ENCODE assay signal across 9 mouse cellular contexts in genomic region chr6:77572614-77573013, GRCm38 (mm10).
DNase-seq lines count a peak whose midpoint lies in the region; ATAC-seq and TF ChIP-seq lines count a peak whose summit lies in the region.
"Had no signal": no experiment of that assay in that cellular context is flagged by ENCODE, and none has a peak within 500 bp of the region (broad histone marks: within the 10 kb centered on the region; RNA-seq: fewer than 3 reads in every experiment).

No protein-coding gene starts in this region.

- H3K4me2 ChIP-seq in forebrain, postnatal 0 days (ENCODE audit: low read depth): no peak overlapping the region
- no peak overlapping the region for H3K4me2 ChIP-seq in forebrain, embryonic 11.5 days (ENCODE audit: low read depth, low read length, severe bottlenecking)
- H3K4me2 ChIP-seq: limb, embryonic 13.5 days had no signal

- no peak overlapping the region for H3K27ac ChIP-seq in forebrain, postnatal 0 days (ENCODE audit: low read depth, low read length)
- H3K27ac ChIP-seq in forebrain, embryonic 11.5 days (ENCODE audit: low read depth, low read length): no peak overlapping the region
- H3K27ac ChIP-seq: limb, embryonic 13.5 days had no signal

- WGBS in forebrain, postnatal 0 days: 36% methylated on average over 3 of the region's 3 CpGs
- 44% methylated on average over 3 of the region's 3 CpGs for WGBS in forebrain, embryonic 11.5 days

- no peaks in the 10 kb centered on the region for H3K4me1 ChIP-seq in forebrain, postnatal 0 days (ENCODE audit: insufficient read depth)
- H3K4me1 ChIP-seq in forebrain, embryonic 11.5 days (replicated peaks; ENCODE audit: control insufficient read depth, insufficient read depth, low read length): no peaks in the 10 kb centered on the region
- H3K4me1 ChIP-seq: limb, embryonic 13.5 days had no signal

- no peaks in the 10 kb centered on the region for H3K27me3 ChIP-seq in forebrain, postnatal 0 days (ENCODE audit: insufficient read depth, low read length)
- no peaks in the 10 kb centered on the region for H3K27me3 ChIP-seq in forebrain, embryonic 11.5 days (ENCODE audit: control insufficient read depth, insufficient read depth, low read length)
- H3K27me3 ChIP-seq: limb, embryonic 13.5 days had no signal

- H3K36me3 ChIP-seq in forebrain, postnatal 0 days (ENCODE audit: insufficient read depth): no peaks in the 10 kb centered on the region
- no peaks in the 10 kb centered on the region for H3K36me3 ChIP-seq in forebrain, embryonic 11.5 days (ENCODE audit: control insufficient read depth, insufficient read depth, low read length)
- H3K36me3 ChIP-seq: limb, embryonic 13.5 days had no signal

- H3K9ac ChIP-seq in forebrain, postnatal 0 days: no peak overlapping the region
- no peak overlapping the region for H3K9ac ChIP-seq in forebrain, embryonic 11.5 days (ENCODE audit: low read length)
- H3K9ac ChIP-seq: limb, embryonic 13.5 days had no signal

- DNase-seq in forebrain, postnatal 0 days: peak; percentile 46
- DNase-seq in forebrain, embryonic 11.5 days (ENCODE audit: low spot score): no peak
- peak; percentile 3 for DNase-seq in urinary bladder, postnatal 14 days (ENCODE audit: low spot score)
- no peak for DNase-seq in urinary bladder, adult 2 months (ENCODE audit: low spot score)
- peak; percentile 27 for DNase-seq in kidney, postnatal 14 days
- peak; percentile 2 for DNase-seq in lung, postnatal 25 days (ENCODE audit: low spot score)
- no peak for DNase-seq in adrenal gland, postnatal 25 days
- DNase-seq in thymus, postnatal 25 days: no peak

- TF ChIP-seq CTCF in forebrain, postnatal 0 days (IDR thresholded peaks at IDR 0.05; ENCODE audit: low read depth): peak; percentile 71

- ATAC-seq in forebrain, postnatal 0 days: peak; percentile 50; the same call in 1 of the 2 replicates
- ATAC-seq in forebrain, embryonic 11.5 days (replicated peaks; ENCODE audit: low FRiP score): no peak

- H3K9me3 ChIP-seq in forebrain, postnatal 0 days (ENCODE audit: low read length): no peaks in the 10 kb centered on the region
- H3K9me3 ChIP-seq in forebrain, embryonic 11.5 days (ENCODE audit: control insufficient read depth, low read length): no peaks in the 10 kb centered on the region
- H3K9me3 ChIP-seq: limb, embryonic 13.5 days had no signal

- H3K4me3 ChIP-seq in forebrain, postnatal 0 days (ENCODE audit: low read depth, low read length): no peak overlapping the region
- H3K4me3 ChIP-seq in forebrain, embryonic 11.5 days (ENCODE audit: low read depth, low read length): no peak overlapping the region
- H3K4me3 ChIP-seq: limb, embryonic 13.5 days had no signal

Comparison
In these comparisons a context has a peak if more than half of its experiments do, and no peak if none do; other contexts are left out.
1. DNase-seq: peak in forebrain, postnatal 0 days (single experiment), urinary bladder, postnatal 14 days (single experiment), kidney, postnatal 14 days (single experiment) and lung, postnatal 25 days (single experiment); none in forebrain, embryonic 11.5 days (single experiment), urinary bladder, adult 2 months (single experiment), adrenal gland, postnatal 25 days (single experiment) and thymus, postnatal 25 days (single experiment).